Mouse (Mus musculus) liver, adult 2 months (tissue): ENCODE results near the gene Tesk2. TPM values are rescaled to one million over a fixed set of nuclear protein-coding genes. Genes with fewer than 3 reads are reported as not detected.
"Not testable (repeated sequence)": the region's sequence is repeated elsewhere in the genome, so short reads cannot be mapped to it uniquely, and the experiment has no call there.

Experiments used
- DNase-seq: peaks from one replicate; pipeline ENCODE4 v3.0.0-alpha.2; 2011; ENCODE audit warnings: low read depth, low spot score; ENCODE audit errors: extremely low read depth
- H3K27ac ChIP-seq: fragments of 200-500 bp; replicated peaks from 2 replicates; pipeline ENCODE4 v1.5.1; 2012; ENCODE audit warnings: low read depth, mild to moderate bottlenecking, control low read depth, inconsistent platforms, low read length; ENCODE audit not compliant: insufficient read depth
- H3K27me3 ChIP-seq: fragments of 200-500 bp; 2 replicates; pipeline ENCODE4 v1.6.1; 2012; ENCODE audit warnings: mild to moderate bottlenecking, moderate library complexity, low read length, inconsistent platforms; ENCODE audit not compliant: control insufficient read depth, insufficient read depth
- H3K36me3 ChIP-seq: fragments of 200-500 bp; 2 replicates; pipeline ENCODE4 v1.6.1; 2012; ENCODE audit warnings: low read length, inconsistent platforms; ENCODE audit not compliant: control insufficient read depth, insufficient read depth
- H3K4me1 ChIP-seq: fragments of 200-500 bp; 2 replicates; pipeline ENCODE4 v1.6.1; 2011; ENCODE audit warnings: low read length; ENCODE audit not compliant: control insufficient read depth, insufficient read depth
- H3K4me3 ChIP-seq: fragments of 200-500 bp; 2 replicates; pipeline ENCODE4 v1.5.1; 2011; ENCODE audit warnings: low read depth, mild to moderate bottlenecking, control low read depth, low read length, moderate library complexity; ENCODE audit not compliant: insufficient read depth
- H3K79me2 ChIP-seq: fragments of 200-500 bp; 2 replicates; pipeline ENCODE4 v1.6.1; 2012; ENCODE audit warnings: inconsistent platforms, mild to moderate bottlenecking, low read length, moderate library complexity; ENCODE audit not compliant: control insufficient read depth, insufficient read depth
- H3K9ac ChIP-seq: fragments of 200-500 bp; 2 replicates; pipeline ENCODE4 v1.6.1; 2012; ENCODE audit warnings: low read depth, mild to moderate bottlenecking, control low read depth, inconsistent platforms, low read length
- CTCF ChIP-seq: fragments of 200-500 bp; IDR thresholded peaks from 2 replicates; pipeline ENCODE4 v1.5.1; 2011; ENCODE audit warnings: low read depth, low read length, control low read depth
- POLR2A ChIP-seq: fragments of 200-500 bp; IDR thresholded peaks from 2 replicates; pipeline ENCODE4 v1.6.1; 2011; ENCODE audit warnings: low read length, control low read depth; ENCODE audit not compliant: insufficient read depth; ENCODE audit errors: extremely low read depth
- WGBS: fragments of 180-500 bp; shearing (Covaris S2); methylation state at CpG from one replicate; pipeline ENCODE4 v1.1.7; 2018; 5-methylcytosine and 5-hydroxymethylcytosine counted together
- polyA plus RNA-seq: library from polyadenylated mRNA; depleted of rRNA; stranded (reverse); fragments of >200 nt; gene quantifications from 2 replicates; pipeline ENCODE4 v1.2.3, GENCODE M21; 2012
- total RNA-seq: library from RNA; depleted of rRNA; stranded (reverse); fragments of >200 nt; gene quantifications from 2 replicates; pipeline ENCODE4 v1.2.3, GENCODE M21; 2014

The Tesk2 gene
- total and polyA plus RNA-seq, 2 experiments, result 7.8 to 11.5 TPM

DNA sequence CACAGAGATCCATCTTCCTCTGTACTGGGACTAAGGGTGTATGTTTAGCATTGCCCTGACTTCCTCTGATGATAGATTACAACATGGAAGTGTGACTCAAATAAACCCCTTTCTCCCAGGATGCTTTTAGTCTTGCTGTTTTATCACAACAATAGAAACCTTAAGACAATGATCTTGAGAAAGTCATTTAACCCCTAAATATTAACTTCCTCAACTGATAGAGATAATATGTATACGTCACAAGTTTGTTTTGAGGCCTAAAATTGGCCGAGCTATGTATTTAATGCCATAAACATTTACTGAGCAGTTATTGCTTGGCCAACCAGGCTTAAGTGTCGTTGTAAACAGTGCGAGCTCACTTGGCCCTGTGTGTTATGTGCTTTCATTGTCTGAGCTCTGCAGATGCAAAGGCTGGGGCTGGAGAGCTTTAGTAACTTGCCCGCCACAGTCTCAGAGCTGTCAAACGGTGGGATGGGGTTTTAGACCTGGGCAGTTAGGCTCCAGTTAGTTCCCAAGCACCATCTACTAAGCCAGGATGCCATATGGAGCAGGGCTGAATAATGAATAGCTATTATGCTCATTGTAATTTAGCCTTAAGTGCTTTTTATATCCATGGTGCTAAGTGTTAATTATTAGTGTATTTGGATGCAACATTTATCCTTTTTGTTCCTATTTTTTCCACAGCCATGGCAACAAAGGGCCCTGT is 108.8 kb downstream of the Tesk2 start:
- peaks cover 3% of the 10 kb centered on the region; the same call in 1 of the 2 replicates for H3K4me1 ChIP-seq
- no peak overlapping the region for H3K4me3 ChIP-seq
- H3K27me3 ChIP-seq, result no peaks in the 10 kb centered on the region
- 80% methylated on average over 6 of the region's 6 CpGs for WGBS
- no peak for DNase-seq
- H3K36me3 ChIP-seq, result no peaks in the 10 kb centered on the region
- no peak overlapping the region for H3K27ac ChIP-seq
- no peak for TF ChIP-seq POLR2A
- no peak for TF ChIP-seq CTCF
- H3K9ac ChIP-seq, result no peak overlapping the region
- H3K79me2 ChIP-seq, result no peaks in the 10 kb centered on the region

DNA sequence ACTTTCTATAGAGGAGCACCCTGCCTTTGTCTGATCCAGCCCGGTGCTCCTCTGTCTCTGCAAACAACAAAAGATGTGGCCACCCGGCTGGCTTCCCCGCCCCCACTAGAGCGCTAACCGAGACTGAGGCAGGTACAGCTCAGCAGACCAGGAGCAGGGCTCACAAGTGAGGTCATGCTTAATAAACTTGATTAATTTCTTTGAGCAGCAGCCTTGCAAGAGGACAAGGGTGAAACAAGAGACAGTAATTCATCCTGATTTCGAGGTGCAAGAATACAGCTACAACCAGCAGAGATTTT is 109.3 kb downstream of the Tesk2 start:
- H3K79me2 ChIP-seq, result no peaks in the 10 kb centered on the region
- TF ChIP-seq POLR2A, result no peak
- no peak for TF ChIP-seq CTCF
- no peak overlapping the region for H3K9ac ChIP-seq
- DNase-seq, result no peak
- H3K36me3 ChIP-seq, result no peaks in the 10 kb centered on the region
- H3K27me3 ChIP-seq, result no peaks in the 10 kb centered on the region
- H3K4me3 ChIP-seq, result no peak overlapping the region
- 53% methylated on average over 6 of the region's 6 CpGs for WGBS
- H3K27ac ChIP-seq, result no peak overlapping the region
- H3K4me1 ChIP-seq, result peaks cover 3% of the 10 kb centered on the region; the same call in 1 of the 2 replicates

DNA sequence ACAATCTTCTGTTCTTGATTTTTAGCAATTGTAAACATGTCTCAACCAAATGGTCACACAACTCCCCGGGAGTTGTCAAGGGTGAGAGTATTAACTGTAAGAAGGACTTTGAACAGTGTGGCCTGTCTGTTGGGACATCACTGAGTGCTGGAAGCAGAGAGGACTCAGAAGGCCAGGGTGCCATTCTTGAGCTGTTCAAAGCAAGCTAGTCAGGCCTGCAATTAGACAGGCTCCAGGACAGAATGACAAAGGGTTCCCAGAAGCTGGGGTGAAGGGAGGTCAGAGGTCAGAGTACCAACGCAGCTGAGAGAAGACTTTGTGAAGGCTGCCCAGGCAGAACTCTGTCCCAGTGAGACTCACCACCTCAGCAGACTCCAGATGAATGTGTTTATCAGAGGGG is 118.3 kb downstream of the Tesk2 start:
- peak; percentile 75 for DNase-seq
- Histone ChIP-seq H3K27me3 (no peaks in the 10 kb centered on the region), H3K79me2 (no peaks in the 10 kb centered on the region), H3K4me3 (no peak overlapping the region), H3K27ac (peak overlapping the region; percentile 2; the same call in 1 of the 2 replicates), H3K4me1 (peaks cover 2% of the 10 kb centered on the region; the same call in 1 of the 2 replicates), H3K9ac (no peak overlapping the region), H3K36me3 (no peaks in the 10 kb centered on the region)
- WGBS, result 13% methylated on average over 2 of the region's 2 CpGs
- no peak for TF ChIP-seq CTCF

DNA sequence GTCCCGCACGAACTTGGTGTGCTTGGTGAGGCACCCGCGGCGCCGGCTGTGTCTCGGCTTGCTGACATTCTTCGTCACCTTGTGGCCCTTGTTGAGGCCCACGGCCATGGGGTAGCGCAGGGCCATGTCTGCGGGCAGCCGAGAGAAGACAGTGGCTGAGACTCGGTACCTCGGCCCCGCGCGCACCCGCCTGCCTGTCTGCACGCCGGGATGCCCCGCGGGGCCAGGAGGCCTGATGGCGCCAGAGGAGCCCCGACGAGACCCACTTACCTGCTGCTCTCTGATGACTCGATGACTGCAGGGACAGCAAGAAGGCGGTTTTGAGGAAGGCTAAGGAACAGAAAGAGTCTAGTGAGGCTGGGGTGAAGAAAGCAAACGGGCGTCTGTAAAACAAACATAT is 119.3 kb downstream of the Tesk2 start:
- H3K79me2 ChIP-seq, H3K36me3 ChIP-seq, H3K9ac ChIP-seq, H3K27me3 ChIP-seq, H3K4me3 ChIP-seq, H3K4me1 ChIP-seq, DNase-seq, H3K27ac ChIP-seq: not testable (repeated sequence)
- 44% methylated on average over 24 of the region's 29 CpGs for WGBS

DNA sequence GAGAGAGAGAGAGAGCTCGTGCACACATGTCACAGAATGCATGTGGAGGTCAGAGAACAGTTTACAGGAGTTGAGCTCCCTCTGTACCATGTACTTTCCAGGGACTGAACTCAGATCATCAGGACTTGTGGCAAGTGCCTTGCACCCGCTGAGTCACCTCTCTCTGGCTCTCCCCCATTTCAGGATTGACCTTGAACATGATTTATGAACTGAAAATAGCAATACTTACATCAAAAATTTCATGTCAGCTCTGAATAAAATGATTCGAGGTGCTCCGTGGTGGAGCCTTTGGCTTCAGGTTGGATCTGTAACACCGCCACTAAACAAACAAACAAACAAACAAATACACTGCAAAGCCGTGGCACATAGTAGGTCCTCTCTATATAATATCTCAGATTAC is 120.1 kb downstream of the Tesk2 start:
- H3K4me1 ChIP-seq, result peaks cover 2% of the 10 kb centered on the region; the same call in 1 of the 2 replicates
- no peak overlapping the region for H3K27ac ChIP-seq
- no peaks in the 10 kb centered on the region for H3K27me3 ChIP-seq
- WGBS, result 80% methylated on average over 6 of the region's 6 CpGs
- H3K4me3 ChIP-seq, result no peak overlapping the region
- H3K9ac ChIP-seq, result no peak overlapping the region
- no peak for DNase-seq
- H3K36me3 ChIP-seq, result no peaks in the 10 kb centered on the region
- TF ChIP-seq CTCF, result no peak
- no peaks in the 10 kb centered on the region for H3K79me2 ChIP-seq

DNA sequence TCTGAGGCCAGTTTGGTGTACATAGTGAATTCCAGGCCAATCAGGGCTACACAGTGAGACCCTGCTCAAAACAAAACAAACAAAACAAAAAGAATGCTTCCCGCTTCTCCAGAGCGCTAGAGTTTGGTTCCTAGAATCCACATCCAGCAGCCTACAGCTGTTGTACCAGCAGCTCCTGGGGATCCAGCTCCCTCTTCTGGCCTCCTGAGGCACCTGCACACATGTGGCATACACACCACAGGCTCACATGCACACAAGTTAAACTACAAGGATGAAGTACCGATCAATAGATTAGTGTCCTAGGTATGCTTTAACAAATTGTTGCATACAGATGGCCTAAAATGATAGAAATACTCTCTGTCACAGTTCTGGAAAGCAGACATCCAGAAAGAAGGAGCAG is 123.6 kb downstream of the Tesk2 start:
- TF ChIP-seq CTCF (peak; percentile 18; the same call in 1 of the 2 replicates), POLR2A (no peak)
- Histone ChIP-seq H3K27ac (no peak overlapping the region), H3K27me3 (no peaks in the 10 kb centered on the region), H3K9ac (no peak overlapping the region), H3K4me3 (no peak overlapping the region), H3K79me2 (no peaks in the 10 kb centered on the region), H3K36me3 (no peaks in the 10 kb centered on the region), H3K4me1 (no peaks in the 10 kb centered on the region)
- no peak for DNase-seq
- WGBS, result 97% methylated on average over 3 of the region's 3 CpGs
